Mouse (Mus musculus) left cerebral cortex, postnatal 25 days (tissue): ENCODE data around the gene Sipa1l1. TPM values are rescaled to one million over a fixed set of nuclear protein-coding genes. Genes with fewer than 3 reads are reported as not detected.
A peak's percentile ranks its signal among the peaks of the same experiment; 100 is the strongest.

Source experiments
- DNase-seq, 2 experiments: peaks; one replicate each; pipeline ENCODE4 v3.0.0; 2022; ENCODE audit warnings: low spot score in 2 of 2, mixed read lengths in 1 of 2
- intact Hi-C: fragments of 180-260 bp; cut with DNase I; formaldehyde crosslinking; loops from one replicate; pipeline ENCODE4 v1.15.1; 2025
- total RNA-seq, 2 experiments: library from RNA; stranded (reverse); gene quantifications; 2 replicates each; pipeline ENCODE4 v1.2.3; 2021

Sipa1l1 gene
- 100 to 1,000 TPM; 258 to 266 TPM for total RNA-seq

DNA sequence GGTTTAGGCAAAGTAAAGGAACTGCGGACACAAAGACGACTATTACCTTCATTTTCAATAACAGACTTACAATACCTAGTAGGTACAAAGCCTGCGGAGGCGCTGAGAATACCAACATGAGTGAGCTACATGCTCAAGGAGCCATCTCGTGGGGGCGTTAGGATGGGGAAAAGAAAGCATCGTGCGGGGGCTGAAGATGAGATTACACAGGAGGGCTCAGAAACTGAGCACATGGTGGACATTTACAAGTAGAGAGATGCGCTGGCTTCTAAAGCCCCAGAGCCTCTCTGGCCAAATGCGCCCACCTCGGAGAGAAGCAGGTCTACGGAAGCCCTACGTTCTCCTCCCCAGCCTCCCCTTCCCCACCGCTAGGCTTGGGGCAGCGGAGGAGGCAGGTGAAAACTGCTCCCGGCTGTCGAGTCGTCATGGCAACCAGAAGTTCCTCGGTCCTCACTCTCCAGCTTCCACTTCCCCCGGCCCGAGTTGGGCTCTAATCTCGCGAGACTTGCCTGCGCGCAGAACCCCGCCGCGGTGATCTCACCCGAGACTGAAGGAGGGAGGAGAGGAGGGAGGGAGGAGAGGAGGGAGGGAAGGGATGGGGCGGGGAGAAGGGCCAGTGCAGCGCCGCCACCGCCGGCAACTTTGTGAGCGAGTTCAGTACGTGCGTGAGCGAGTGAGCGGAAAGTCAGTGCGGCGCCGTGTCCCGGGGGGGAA lies at the start of gene Sipa1l1:
TSS of gene Sipa1l1 (plus strand) at position 501 of the 714 bp plus-strand sequence.
- intact Hi-C loops: loop anchor here (1.0 kb wide), 3 partner anchors 65 to 94 kb away; no protein-coding TSS in a partner anchor
- peak; percentile 95 to 98 for DNase-seq

DNA sequence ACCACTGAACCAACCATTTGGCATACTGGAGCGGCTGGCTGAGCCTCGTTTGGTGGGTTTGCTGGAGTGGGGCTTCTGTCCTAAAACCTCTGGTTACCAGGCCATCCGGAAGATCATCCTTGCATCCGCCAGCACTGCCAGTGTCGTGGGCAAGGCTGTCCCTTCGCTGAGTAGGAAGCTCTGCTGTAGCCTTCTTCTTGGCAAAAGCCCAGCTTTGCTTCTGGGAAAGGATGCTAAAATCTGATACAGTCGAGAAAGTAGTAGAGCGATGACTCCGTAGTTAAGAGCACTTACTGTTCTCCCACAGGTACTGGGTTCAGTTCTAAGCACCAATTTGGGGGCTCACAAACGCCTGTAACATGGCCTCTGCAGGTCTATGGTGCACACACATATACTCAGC lies 47.2 kb upstream of the Sipa1l1 start:
- peak in 1 of 2 experiments; percentile 66 for DNase-seq

DNA sequence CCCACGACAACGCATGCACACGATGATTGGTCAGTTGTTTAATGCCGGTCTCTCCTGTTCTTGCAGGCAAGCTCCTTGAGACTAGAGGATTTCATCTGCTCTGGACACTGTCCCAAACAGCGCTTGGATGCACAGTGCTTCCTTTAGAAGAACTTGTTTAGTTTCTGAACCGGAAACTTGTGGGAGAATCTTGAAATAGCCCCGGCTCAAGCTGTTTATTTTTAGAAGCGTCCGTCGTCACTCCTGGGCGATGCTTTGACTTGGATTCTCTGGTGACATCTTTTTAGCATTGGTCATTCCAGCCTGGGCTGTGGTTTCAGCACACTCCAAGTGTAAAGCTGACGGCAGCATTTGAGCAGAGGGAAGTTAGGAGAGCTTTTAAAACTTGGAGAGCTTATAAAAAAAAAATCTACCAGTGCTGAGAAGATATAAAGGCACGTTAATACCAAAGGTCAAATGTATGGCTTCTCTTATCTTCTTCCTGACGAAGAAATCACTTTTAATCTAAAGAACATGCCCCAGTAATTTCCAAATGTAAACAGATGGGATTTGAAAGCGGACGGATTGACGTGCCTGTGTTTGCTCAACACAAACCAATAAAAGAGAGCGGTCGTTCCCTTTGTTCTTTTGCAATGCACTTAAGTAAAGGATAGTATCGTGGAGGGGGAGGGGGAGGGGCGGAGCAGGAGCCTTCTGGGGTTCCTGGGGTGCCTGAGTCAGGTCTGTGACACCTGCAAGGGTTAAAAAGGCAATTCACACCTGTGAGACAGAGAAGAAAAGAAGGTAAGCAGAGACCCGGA lies 46.5 kb upstream of the Sipa1l1 start:
- intact Hi-C loops: no loop called here
- peak; percentile 13 to 83 for DNase-seq

More for the DNA sequence above, 47.2 kb upstream of the Sipa1l1 start:
- intact Hi-C loops: no loop called here

- intact Hi-C loops: no loop called here
- DNase-seq: no peak
Observed at GRCm38 (mm10) chr12:82126796-82127195, 42.3 kb upstream of the Sipa1l1 start.

DNA sequence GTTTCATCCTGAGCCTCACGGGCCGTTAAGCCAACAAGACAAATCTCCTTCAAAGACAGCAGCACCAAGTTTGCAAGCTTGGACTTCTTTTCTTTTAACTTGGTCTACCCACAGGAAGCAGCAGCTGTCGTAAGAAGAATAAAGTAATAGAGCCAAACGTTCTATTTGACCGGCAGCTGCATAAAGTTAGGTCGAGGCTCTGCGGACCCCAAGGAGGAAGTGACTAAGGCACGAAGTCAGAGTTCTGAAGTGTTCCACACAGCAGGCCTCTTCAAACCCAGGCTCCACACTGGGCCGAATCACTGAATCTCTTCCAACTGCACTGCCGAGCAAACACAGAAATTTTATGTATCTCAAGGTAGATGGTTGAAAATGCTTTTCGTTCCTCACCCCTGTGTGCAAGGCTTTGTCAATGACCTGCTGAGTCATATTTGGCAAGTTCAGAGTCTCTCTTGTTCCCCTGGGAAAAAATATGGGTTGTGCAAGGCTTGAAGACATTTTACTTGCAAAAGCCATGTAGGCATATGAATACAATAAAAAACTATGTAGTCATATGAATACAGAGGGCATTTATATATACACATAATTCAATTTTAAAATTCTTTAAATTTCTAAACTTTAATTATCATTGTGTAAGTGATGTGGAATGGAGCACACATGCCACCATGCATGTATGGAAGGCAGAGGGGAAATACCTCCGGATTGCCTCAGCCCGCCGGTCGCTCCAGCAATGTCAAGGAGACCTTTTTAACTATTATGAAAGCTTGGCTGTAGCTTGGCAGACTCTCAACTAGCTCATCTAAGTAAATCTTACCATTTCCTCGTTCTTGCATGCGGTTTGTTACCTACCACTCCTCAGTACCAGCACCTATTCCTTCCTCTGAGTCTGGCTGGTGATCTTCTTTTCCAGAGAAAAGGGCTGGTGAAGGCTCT lies 29.6 kb upstream of the Sipa1l1 start:
- intact Hi-C loops: no loop called here

DNA sequence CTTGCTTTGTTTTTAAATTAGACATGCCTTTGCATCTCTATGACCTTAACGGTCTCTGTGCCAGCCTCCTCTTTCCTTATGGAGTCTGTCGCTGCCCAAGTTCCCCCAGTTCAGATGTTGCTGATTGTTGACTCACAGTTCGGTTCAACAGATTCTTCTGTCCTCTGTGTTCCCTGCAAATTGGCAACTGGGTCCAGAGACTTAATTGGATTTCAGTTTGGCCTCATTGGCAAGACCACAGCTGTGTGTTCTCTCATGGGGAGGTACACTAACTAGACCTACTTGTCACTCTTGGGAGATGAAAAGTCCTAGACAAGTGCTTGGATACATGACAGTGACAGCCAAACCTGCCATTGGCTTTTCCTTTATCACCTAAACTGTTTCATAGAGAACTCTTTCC lies 25.7 kb upstream of the Sipa1l1 start:
- DNase-seq: no peak
- intact Hi-C loops: no loop called here

More for the DNA sequence above, 29.6 kb upstream of the Sipa1l1 start:
- DNase-seq: no peak

DNA sequence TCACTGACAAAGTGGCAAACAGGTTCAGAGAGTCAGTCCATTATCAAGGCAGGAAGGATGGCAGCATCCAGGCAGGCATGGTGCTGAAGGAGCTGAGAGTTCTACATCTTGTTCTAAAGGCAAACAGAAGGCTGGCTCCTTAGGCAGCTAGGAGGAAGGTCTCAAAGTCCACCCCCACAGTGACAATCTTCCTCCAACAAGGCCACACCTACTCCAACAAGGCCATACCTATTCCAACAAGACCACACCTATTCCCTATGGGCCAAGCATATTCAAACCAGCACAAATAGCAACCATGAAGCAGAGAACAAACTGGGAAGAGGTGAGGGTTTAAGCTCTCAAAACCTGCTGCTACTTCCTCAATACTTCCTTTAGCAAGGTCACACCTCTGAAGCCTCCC lies 23.9 kb upstream of the Sipa1l1 start:
- intact Hi-C loops: no loop called here
- no peak for DNase-seq

GRCm38 (mm10) chr12:82147021-82147693 lies 22.0 kb upstream of the Sipa1l1 start:
- intact Hi-C loops: no loop called here
- no peak for DNase-seq

DNA sequence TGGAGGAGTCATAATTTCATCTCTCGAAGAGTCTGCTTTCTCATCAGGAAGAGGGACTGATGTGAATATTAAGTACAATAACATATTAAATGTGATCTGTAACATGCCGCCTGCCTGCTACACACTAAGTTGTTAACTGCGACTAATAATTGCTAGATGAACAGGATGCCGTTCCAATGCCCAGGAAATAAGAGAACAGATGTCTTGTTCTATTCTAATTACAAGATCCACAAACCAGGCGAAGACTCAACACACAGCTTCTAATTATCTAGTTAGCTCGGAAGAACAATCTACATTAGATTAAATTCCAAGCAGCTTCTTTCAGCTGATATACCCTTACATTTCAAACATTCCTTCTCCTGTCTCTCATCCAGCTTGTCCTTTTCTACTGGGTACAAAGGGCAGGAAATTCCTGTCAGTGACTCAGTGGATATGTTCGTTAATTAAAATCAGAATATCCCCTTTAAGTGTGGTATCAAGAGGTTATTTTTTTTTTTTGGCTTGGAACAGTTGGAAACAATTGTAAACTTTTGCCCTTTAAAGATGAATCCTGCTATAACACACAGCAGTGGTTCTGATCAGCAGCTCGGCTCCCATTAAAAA lies 20.7 kb upstream of the Sipa1l1 start:
- DNase-seq: no peak
- intact Hi-C loops: no loop called here

DNA sequence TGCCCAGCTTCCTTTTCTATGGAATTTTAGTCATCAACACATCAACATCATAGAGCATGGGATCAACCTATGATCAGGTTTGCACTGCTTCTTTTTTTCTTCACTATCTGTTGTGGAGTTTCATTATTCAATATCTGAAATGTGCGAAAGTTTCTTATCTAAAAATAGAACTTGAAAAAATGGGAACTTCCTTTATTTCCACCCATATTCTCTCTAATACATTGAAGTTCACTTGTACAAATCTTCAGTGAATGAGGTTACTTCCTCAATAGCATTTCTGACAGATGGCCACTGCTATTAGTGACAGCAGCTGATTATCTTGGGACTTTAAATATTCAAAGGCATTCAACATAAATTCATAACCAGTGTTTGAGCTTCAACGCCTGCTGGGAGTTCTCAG lies 18.1 kb upstream of the Sipa1l1 start:
- intact Hi-C loops: no loop called here
- DNase-seq: no peak

DNA sequence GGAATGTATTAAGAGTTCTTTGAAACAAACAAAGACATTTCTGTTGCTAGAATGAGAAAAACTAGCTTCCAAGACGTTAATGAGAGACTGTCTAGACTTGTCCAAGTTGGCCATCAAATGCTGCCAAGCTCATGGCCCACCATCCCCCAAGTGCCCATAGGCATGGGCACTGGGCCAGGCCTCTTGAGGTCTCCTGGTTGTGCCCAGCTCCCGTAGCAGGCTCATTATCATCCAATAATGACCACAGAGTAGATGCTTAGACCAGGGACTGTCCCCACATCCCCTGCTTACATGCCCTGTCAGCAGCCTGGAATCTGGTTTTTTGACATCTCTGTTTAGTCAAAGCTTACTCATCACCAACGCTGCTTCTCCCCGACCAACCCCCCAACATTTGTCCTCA lies 14.6 kb upstream of the Sipa1l1 start:
- DNase-seq: no peak

DNA sequence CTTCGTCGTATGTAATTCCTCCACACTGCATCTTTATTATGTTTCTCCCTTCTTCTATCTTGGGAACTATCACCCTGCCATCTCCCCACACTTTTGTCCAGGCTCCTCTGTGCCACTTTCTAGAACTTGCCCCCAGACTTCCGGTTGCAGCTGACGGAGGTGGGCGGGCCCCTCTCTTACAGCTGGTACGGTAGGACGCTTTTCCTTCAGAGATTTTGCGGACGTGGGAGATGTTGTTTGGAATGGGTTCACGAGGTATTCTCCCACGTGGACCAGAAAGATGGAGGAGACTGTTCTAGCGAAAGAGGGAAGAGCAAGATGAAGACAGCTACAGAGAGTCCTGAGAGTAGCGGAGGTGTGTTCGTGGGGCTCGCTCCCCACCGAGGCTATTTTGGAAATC lies 10.6 kb upstream of the Sipa1l1 start:
- DNase-seq: peak in 1 of 2 experiments; percentile 86
- intact Hi-C loops: loop anchor here (1.0 kb wide), 2 partner anchors 52 to 78 kb away; no protein-coding TSS in a partner anchor

More for the DNA sequence above, 14.6 kb upstream of the Sipa1l1 start:
- intact Hi-C loops: no loop called here

GRCm38 (mm10) chr12:82159372-82159771 lies 9.7 kb upstream of the Sipa1l1 start:
- DNase-seq: no peak
- intact Hi-C loops: no loop called here

GRCm38 (mm10) chr12:82165651-82166050 lies 3.5 kb upstream of the Sipa1l1 start:
- no peak for DNase-seq
- intact Hi-C loops: no loop called here

DNA sequence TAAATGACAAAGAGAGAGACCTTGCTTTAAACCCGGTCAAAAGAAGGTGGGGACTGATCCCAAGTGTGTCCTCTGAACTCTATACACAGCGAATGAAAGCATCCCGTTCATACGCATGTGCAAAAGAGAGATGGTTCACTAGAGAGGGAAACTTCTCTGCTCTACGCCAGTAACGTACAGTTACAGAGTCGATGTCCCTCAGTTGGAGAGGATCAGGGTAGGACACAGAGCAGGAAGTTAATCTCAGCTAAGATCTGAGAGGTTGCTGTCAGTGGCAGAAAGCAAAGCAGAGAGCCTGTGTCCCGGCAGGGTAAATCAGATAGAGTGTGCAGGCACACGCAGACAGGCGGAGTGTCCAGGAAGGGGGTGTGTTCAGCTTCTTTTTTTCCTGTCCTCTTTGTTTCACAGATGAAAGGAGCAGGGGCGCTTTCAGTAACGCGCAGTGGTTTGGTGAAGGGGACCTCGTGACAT lies 3.0 kb upstream of the Sipa1l1 start:
- intact Hi-C loops: no loop called here
- no peak for DNase-seq

GRCm38 (mm10) chr12:82169571-82170431 lies 681 bp downstream of the Sipa1l1 start:
- intact Hi-C loops: loop anchor here (1.0 to 10.0 kb wide), 6 partner anchors 66 to 298 kb away; no protein-coding TSS in a partner anchor
- peak; percentile 79 to 80 for DNase-seq

DNA sequence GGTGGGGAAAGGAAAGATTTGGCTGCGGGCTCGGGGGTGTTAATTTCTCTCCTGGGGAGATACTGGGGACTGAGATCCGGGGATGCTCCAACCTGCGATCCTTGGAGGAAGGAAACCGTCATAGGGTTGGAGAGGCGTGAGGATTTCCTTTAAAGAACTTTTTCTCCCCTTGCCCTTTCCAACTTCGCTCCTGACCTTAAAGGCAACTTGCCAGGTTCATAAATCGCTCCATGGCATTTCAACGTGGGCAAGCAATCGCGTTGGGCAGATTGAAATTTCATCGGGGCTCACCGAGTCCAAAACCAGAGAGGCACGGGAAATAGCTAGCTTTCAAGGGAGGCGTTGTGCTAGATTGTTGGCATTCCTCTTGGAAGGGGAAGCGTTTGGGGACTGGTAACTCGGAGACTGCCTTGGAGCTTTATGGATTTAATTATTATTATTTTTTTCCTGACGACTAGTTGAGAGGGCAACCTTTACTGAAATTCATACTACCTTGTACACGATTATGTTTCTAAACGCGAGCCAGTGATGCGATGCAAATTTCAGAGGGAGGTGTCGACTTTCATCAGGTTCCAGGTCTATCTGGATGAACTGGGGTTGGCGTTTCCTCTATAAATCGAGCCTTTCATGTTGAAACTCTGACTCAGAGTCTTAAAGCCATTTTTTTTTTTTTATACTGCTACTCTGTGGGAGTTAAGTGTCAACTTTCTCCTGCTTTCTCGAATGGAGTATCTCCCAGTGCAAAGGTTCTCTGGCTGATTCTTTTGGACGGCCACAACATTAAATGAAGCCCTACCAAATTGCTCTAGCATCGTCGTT lies 1.6 kb downstream of the Sipa1l1 start:
- intact Hi-C loops: loop anchor here (5.0 to 10.0 kb wide), 3 partner anchors 97 to 297 kb away; no protein-coding TSS in a partner anchor
- peak; percentile 25 to 50 for DNase-seq
